Mouse (Mus musculus): ENCODE results near the gene Decr2.

DNA sequence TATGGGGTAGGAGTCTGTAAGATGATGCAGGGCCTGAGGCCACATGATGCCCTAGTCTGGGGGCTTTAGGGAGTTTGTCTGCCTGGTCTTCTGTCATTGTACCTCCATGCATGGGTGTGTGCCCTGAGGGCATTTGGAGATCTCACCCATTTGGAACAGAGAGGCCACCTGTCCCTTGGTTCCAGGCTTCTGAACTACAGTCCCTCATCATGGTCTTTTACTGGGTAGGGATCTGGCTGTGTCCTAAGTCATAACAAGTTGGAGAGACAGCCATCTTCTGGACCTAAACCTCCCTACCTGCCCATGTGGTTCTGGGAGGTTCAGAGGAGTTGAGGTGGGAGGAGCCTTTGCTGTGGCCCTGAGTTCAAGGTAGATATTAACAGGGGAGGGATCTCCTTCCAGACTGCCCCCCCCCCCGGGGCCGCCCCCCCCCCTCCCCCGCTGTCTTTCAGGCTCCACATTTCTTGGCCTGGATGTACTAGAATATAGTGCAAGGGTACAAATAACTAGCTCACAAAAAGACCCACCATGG is 25.9 kb upstream of the Decr2 start:
- no peak for TF ChIP-seq CTCF (IDR thresholded peaks at IDR 0.05)
- TF ChIP-seq EP300 (IDR thresholded peaks at IDR 0.05; ENCODE audit: insufficient read depth, low read depth, low read length) = no peak

All from heart, adult 2 months (tissue).